Mouse (Mus musculus) bone marrow, adult 2 months (tissue): ENCODE data around the gene Shroom1.

ENCODE experiments used
- CTCF ChIP-seq: fragments of 200-500 bp; IDR thresholded peaks from 2 replicates; pipeline ENCODE4 v1.5.1; 2011; ENCODE audit warnings: low read length, control low read depth; ENCODE audit not compliant: control insufficient read depth, insufficient read depth
- POLR2A ChIP-seq: fragments of 200-500 bp; IDR thresholded peaks from 2 replicates; pipeline ENCODE4 v1.6.1; 2011; ENCODE audit warnings: low read depth, mild to moderate bottlenecking, control low read depth, low read length, borderline replicate concordance; ENCODE audit not compliant: control insufficient read depth

- TF ChIP-seq CTCF (peak; percentile 8; the same call in 1 of the 2 replicates), POLR2A (no peak)
These were observed 32.0 kb downstream of the Shroom1 start for GRCm38 (mm10) chr11:53489007-53489406.
